Mouse (Mus musculus) layer of hippocampus, postnatal 14 days (tissue): ENCODE measurements around the gene Sall2. TPM values are rescaled to one million over a fixed set of nuclear protein-coding genes. Genes with fewer than 3 reads are reported as not detected.
"Not testable (repeated sequence)": the region's sequence is repeated elsewhere in the genome, so short reads cannot be mapped to it uniquely, and the experiment has no call there.

Source experiments
- DNase-seq, 2 experiments: peaks; one replicate each; pipeline ENCODE4 v3.0.0; 2021 to 2022; ENCODE audit warnings: low spot score in 2 of 2, mixed read lengths in 1 of 2
- total RNA-seq, 2 experiments: library from RNA; stranded (reverse); gene quantifications; 2 replicates each; pipeline ENCODE4 v1.2.3; 2021

Sall2 gene
- total RNA-seq, 2 experiments from 2014 or later = 40.8 to 43.0 TPM

- peak; percentile 90 to 95 for DNase-seq
These were observed 23.8 kb downstream of the Sall2 start, which contains the start of gene Mettl3 for GRCm38 (mm10) chr14:52304644-52305271. Gene Mettl3, minus strand, starts transcription at chr14:52305128.

DNA sequence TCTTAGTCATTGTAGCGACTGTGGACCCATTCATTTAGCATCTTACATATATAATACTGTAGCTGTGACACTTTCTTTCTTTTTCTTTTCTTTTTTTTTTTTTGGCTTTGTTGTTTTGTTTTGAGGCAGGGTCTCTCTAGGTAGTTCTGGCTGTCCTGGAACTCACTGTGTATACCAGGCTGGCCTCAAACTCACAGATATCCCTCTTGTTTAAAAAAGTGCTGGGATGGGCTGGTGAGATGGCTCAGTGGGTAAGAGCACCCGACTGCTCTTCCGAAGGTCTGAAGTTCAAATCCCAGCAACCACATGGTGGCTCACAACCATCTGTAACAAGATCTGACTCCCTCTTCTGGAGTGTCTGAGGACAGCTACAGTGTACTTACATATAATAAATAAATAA lies 25.0 kb downstream of the Sall2 start:
- DNase-seq = not testable (repeated sequence)

- no peak for DNase-seq
These were observed 32.9 kb downstream of the Sall2 start for GRCm38 (mm10) chr14:52295558-52296264.

DNA sequence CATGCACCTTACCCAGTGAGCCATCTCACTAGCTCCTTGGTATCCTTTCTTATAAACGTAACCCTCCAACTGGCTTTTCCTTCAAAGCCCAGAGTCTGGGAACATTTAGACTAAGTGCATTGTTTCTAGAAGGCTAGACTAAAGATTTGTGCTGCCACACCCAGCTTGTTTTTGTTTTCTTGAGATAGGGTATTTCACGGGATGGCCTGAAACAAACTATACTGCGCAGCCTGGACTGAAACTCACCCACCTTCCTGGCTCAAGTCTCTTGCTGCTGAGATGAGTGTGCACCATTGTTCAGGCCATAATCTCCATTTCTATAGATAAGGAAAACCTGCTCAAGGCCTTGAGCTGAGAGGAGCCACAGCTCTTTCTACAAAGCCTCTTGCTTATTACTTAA lies 44.4 kb downstream of the Sall2 start:
- DNase-seq = no peak

DNA sequence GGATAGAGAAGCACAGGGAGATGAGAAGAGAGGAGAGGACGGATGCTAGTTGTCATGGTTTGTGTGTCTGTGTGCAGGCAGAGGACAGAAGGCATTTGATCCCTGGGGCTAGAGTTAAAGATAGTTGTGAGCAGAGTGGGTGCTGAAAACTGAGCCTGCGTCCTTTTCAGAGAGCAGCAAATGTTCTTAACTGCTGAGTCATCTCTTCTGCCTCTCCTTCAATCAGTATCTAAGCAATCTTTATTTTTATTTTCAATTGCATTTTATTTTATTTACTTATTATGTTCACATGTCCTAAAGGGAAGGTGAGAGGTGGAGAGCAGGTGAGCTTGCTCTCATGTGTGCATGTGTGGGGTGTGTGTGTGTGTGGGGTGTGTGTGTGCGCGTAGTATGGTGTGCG lies 44.9 kb downstream of the Sall2 start:
- DNase-seq = no peak

DNA sequence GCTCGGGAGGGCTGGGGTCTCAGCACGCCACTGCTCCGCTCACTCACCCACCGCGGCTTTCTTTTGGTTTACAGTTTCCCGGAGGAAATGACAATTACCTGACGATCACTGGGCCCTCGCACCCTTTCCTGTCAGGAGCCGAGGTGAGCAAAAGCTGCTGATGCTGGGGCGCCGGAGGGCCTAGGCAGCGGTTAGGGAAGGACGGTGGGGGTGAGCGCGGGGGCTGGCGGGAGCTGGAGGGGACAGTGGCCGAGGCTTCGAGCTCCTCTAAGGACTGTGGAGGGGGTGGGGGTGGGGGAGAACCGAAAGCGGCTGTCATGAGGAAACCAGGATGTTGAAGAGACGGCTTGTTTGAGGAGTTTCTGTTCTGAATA lies 48.8 kb downstream of the Sall2 start:
- no peak for DNase-seq

DNA sequence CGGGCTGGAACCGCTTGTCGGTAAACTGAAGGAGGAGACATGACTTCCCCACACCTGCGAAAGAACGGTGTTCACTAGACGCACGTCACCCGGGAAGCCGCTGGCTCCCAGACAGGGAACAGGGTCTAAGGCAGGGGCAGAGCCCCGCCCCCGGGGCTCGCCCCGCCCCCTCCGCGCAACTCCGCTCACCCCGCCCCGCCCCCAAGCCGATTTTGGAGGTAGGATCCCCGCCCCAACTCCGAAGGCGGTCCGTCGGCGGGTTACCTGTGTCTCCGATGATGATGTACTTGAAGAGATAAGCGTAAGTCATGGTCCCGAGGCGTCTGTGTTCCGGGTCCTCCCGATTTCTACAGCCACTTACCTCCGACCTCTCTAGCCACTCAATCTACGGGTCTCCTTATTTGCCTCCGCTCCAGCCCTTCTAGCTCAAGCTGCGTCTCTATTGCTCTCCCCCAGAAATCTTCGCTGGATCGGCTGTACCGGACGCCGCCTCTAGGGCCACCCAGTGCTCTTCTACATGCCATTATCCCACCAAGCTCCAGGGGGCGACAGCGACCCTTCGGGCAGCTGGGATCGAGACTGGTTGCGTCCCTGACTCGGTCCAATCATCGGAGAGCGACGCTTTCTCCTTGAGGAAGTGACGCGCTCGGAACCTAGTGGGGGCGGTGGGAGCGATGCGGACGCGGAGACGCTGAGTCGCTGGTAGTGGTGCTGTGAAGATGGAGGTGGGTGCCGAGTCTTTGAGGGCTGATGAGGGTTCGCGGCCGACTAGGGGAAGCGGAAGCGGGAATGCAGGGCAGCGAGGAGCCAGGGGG lies 49.4 kb downstream of the Sall2 start, which contains the start of the genes Tox4 and Rab2b:
Tox4 (plus strand) TSS at position 215 of the 815 bp plus-strand sequence.
Rab2b (minus strand) TSS at position 614 of the 815 bp plus-strand sequence.
- peak; percentile 100 for DNase-seq

DNA sequence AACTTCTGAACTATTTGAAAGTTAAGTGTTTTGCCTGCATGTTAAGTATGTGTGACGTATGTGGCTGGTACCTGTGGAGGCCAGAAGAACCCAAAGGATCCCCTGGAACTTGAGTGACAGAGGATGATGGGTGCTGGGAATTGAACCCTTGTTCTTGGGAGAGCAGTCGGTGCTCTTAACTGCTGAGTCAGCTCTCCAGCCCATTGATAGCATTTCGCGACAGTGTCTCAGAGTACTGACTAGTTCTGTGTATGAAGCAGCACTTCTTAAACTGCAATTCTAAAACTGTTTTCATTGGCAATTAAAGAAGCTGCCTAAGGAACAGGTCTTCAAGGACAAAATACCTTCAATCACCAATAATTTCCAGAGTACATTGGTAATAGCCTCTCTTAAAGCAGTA lies 51.4 kb downstream of the Sall2 start:
- no peak for DNase-seq

GRCm38 (mm10) chr14:52272781-52273180 lies 55.8 kb downstream of the Sall2 start:
- no peak for DNase-seq

Other genes starting within 250 kb of the Sall2 start
- 100 to 1,000 TPM; 213 to 245 TPM for gene Hnrnpc, start 224.7 kb downstream of the Sall2 start, total RNA-seq
- 1 to 10 TPM; 2.4 TPM for gene Rpgrip1, start 218.1 kb downstream of the Sall2 start, total RNA-seq
- 10 to 100 TPM; 48.3 TPM for gene Supt16, start 131.3 kb downstream of the Sall2 start, total RNA-seq
- gene Chd8, start 71.0 kb downstream of the Sall2 start, total RNA-seq = 100 to 1,000 TPM; 110 to 124 TPM
- 10 to 100 TPM; 56.1 to 63.3 TPM for gene Tox4, start 49.6 kb downstream of the Sall2 start, total RNA-seq
- 10 to 100 TPM; 34.6 to 38.0 TPM for gene Rab2b, start 49.2 kb downstream of the Sall2 start, total RNA-seq
- gene Mettl3, start 23.6 kb downstream of the Sall2 start, total RNA-seq = 10 to 100 TPM; 33.4 to 36.4 TPM
- gene Olfr1513, start 27.6 kb upstream of the Sall2 start, total RNA-seq = not detected
- not detected for gene Olfr1512, start 50.4 kb upstream of the Sall2 start, total RNA-seq
- gene Olfr1511, start 68.6 kb upstream of the Sall2 start, total RNA-seq = not detected
- not detected for gene Olfr1510, start 85.6 kb upstream of the Sall2 start, total RNA-seq
- gene Olfr1509, start 114.2 kb upstream of the Sall2 start, total RNA-seq = not detected
- gene Olfr1508, start 138.7 kb upstream of the Sall2 start, total RNA-seq = not detected
- under 1 TPM in 1 of 2 experiments, not detected in 1; 0.69 TPM for gene Olfr1507, start 167.0 kb upstream of the Sall2 start, total RNA-seq